Mouse (Mus musculus) megakaryocyte-erythroid progenitor cell, adult 5 weeks (primary cell): ENCODE measurements around the gene Cep162. TPM values are rescaled to one million over a fixed set of nuclear protein-coding genes. Genes with fewer than 3 reads are reported as not detected.

Experiments
- polyA plus RNA-seq: library from polyadenylated mRNA; stranded (reverse); fragments of >175 nt; gene quantifications from 2 replicates; pipeline ENCODE4 v1.2.3, GENCODE M21; 2012

Gene Cep162
- polyA plus RNA-seq = 1.0 and 1.1 TPM in 2 replicates

GRCm38 (mm10) chr9:87254903-87255695, at the start of gene Cep162:
TSS of gene Cep162 (minus strand) at chr9:87255536.

GRCm38 (mm10) chr9:87144106-87144505, 111.2 kb downstream of the Cep162 start, which contains the start of gene Mrap2:
TSS of gene Mrap2 (plus strand) at chr9:87144306.

Other genes starting within 250 kb of the Cep162 start
- not detected in 2 replicates for gene Ripply2, start 240.0 kb downstream of the Cep162 start, polyA plus RNA-seq
- gene Cyb5r4, start 233.5 kb downstream of the Cep162 start, polyA plus RNA-seq = 21.2 and 21.8 TPM in 2 replicates
- gene Mrap2, start 111.2 kb downstream of the Cep162 start, polyA plus RNA-seq = not detected in 2 replicates